Mouse (Mus musculus) embryonic facial prominence, embryonic 12.5 days (tissue): ENCODE measurements at regions not wholly inside any gene's neighbourhood (a gene's known extent, or its start where the extent isn't known, plus 50 kb on each side); places are given as distances from the start of the nearest gene placed in this dataset.

Experiments used
- ATAC-seq: fragments of 200-750 bp; cut with Nextera tagmentation; 2 replicates; pipeline ENCODE4 v1.8.0; 2017; ENCODE audit not compliant: insufficient number of reproducible peaks, insufficient read depth, low FRiP score, low TSS enrichment
- H3K27ac ChIP-seq: fragments of 300-500 bp; sonication (generic); 2 replicates; pipeline ENCODE4 v1.5.1; 2016; ENCODE audit warnings: mild to moderate bottlenecking
- H3K27me3 ChIP-seq: fragments of 300-500 bp; sonication (generic); 2 replicates; pipeline ENCODE4 v1.6.1; 2016; ENCODE audit warnings: mild to moderate bottlenecking, moderate library complexity
- H3K36me3 ChIP-seq: fragments of 300-500 bp; sonication (generic); 2 replicates; pipeline ENCODE4 v1.6.1; 2016; ENCODE audit warnings: mild to moderate bottlenecking
- H3K4me1 ChIP-seq: fragments of 300-500 bp; sonication (generic); 2 replicates; pipeline ENCODE4 v1.6.1; 2016
- H3K4me2 ChIP-seq: fragments of 300-500 bp; sonication (generic); replicated peaks from 2 replicates; pipeline ENCODE4 v1.6.1; 2016; ENCODE audit warnings: mild to moderate bottlenecking, moderate library complexity
- H3K4me3 ChIP-seq: fragments of 300-500 bp; sonication (generic); 2 replicates; pipeline ENCODE4 v1.5.1; 2016; ENCODE audit warnings: mild to moderate bottlenecking
- H3K9ac ChIP-seq: fragments of 300-500 bp; sonication (generic); 2 replicates; pipeline ENCODE4 v1.6.1; 2016; ENCODE audit warnings: mild to moderate bottlenecking, moderate library complexity
- H3K9me3 ChIP-seq: fragments of 300-500 bp; sonication (generic); 2 replicates; pipeline ENCODE4 v1.6.1; 2016; ENCODE audit warnings: mild to moderate bottlenecking, moderate library complexity
- WGBS: fragments of 180-500 bp; shearing (Covaris S2); methylation state at CpG from one replicate; pipeline ENCODE4 v1.1.7; 2016; 5-methylcytosine and 5-hydroxymethylcytosine counted together

GRCm38 (mm10) chr6:49712980-49713379, 109.5 kb upstream of the Npy start:
- Histone ChIP-seq H3K27ac (no peak overlapping the region), H3K9ac (no peak overlapping the region), H3K36me3 (no peaks in the 10 kb centered on the region), H3K27me3 (no peaks in the 10 kb centered on the region), H3K4me2 (no peak overlapping the region), H3K9me3 (no peaks in the 10 kb centered on the region), H3K4me3 (no peak overlapping the region), H3K4me1 (peaks cover 8% of the 10 kb centered on the region; the same call in 1 of the 2 replicates)
- WGBS = 89% methylated on average over 1 of the region's 1 CpGs
- ATAC-seq = no peak

- Histone ChIP-seq H3K4me3 (no peak overlapping the region), H3K4me2 (no peak overlapping the region), H3K9me3 (no peaks in the 10 kb centered on the region), H3K36me3 (no peaks in the 10 kb centered on the region), H3K27ac (no peak overlapping the region), H3K9ac (no peak overlapping the region), H3K4me1 (peaks cover 8% of the 10 kb centered on the region; the same call in 1 of the 2 replicates), H3K27me3 (no peaks in the 10 kb centered on the region)
- no peak for ATAC-seq
- 10% methylated on average over 2 of the region's 2 CpGs for WGBS
These were observed 106.0 kb upstream of the Npy start for GRCm38 (mm10) chr6:49716520-49716919.

DNA sequence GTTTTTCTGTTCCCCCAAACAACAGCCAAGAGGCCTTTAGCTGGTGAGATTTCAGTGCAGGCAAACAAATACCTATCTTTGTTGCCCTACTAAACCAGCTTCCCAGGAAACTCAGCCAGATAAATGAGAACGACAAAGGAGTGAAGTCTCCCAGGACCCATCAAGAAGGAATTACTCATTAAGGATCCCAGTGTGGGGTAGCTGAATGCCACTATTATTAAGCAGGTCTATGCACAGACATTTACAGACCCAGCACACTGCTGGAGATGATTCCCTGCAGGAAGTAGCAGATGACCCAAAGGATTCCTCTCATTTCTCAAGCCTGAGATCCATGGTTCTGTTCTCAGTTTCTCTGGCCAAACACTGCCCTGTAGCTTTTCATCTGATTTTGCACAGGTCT, 105.6 kb upstream of the Npy start:
- Histone ChIP-seq H3K27me3 (no peaks in the 10 kb centered on the region), H3K4me1 (peaks cover 8% of the 10 kb centered on the region; the same call in 1 of the 2 replicates), H3K9me3 (no peaks in the 10 kb centered on the region), H3K27ac (no peak overlapping the region), H3K4me2 (no peak overlapping the region), H3K36me3 (no peaks in the 10 kb centered on the region), H3K9ac (no peak overlapping the region), H3K4me3 (no peak overlapping the region)
- WGBS = 18% methylated on average over 1 of the region's 1 CpGs
- ATAC-seq = no peak

GRCm38 (mm10) chr6:49733191-49733590, 89.3 kb upstream of the Npy start:
- H3K9ac ChIP-seq = no peak overlapping the region
- H3K27me3 ChIP-seq = no peaks in the 10 kb centered on the region
- H3K4me2 ChIP-seq = no peak overlapping the region
- no peak overlapping the region for H3K27ac ChIP-seq
- no peak for ATAC-seq
- H3K4me3 ChIP-seq = no peak overlapping the region
- 81% methylated on average over 5 of the region's 5 CpGs for WGBS
- no peaks in the 10 kb centered on the region for H3K36me3 ChIP-seq
- no peaks in the 10 kb centered on the region for H3K9me3 ChIP-seq
- H3K4me1 ChIP-seq = no peaks in the 10 kb centered on the region

DNA sequence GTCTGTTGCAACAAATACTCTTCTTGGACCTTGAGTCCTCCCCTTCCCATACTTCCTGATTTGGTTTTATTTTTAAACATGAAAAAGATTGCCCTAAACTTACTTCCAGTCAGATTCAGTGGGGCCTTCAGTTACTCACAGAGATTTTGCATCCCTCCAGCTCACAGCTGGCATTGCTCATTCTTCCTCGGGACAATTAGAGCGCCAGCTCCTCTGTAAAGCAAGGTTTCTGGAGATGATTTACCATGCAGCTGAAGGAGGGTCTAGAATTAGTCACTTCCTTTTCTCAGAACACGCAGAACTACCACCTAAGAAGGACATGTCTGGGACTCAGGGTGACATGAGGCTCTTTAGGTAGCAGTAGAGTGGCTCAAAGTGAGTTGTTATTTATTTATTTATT, 79.4 kb upstream of the Npy start:
- WGBS = 68% methylated on average over 3 of the region's 3 CpGs
- H3K27ac ChIP-seq = no peak overlapping the region
- H3K27me3 ChIP-seq = no peaks in the 10 kb centered on the region
- H3K4me3 ChIP-seq = no peak overlapping the region
- no peaks in the 10 kb centered on the region for H3K9me3 ChIP-seq
- H3K4me2 ChIP-seq = no peak overlapping the region
- H3K4me1 ChIP-seq = no peaks in the 10 kb centered on the region
- no peak overlapping the region for H3K9ac ChIP-seq
- ATAC-seq = no peak
- H3K36me3 ChIP-seq = no peaks in the 10 kb centered on the region

- Histone ChIP-seq H3K9ac (no peak overlapping the region), H3K9me3 (no peaks in the 10 kb centered on the region), H3K27ac (no peak overlapping the region), H3K4me3 (no peak overlapping the region), H3K4me2 (no peak overlapping the region), H3K27me3 (no peaks in the 10 kb centered on the region), H3K4me1 (no peaks in the 10 kb centered on the region), H3K36me3 (no peaks in the 10 kb centered on the region)
- ATAC-seq = no peak
- WGBS = 79% methylated on average over 4 of the region's 4 CpGs
These were observed 77.2 kb upstream of the Npy start for GRCm38 (mm10) chr6:49745301-49745700.

GRCm38 (mm10) chr6:49750544-49750943, 72.0 kb upstream of the Npy start:
- Histone ChIP-seq H3K4me1 (no peaks in the 10 kb centered on the region), H3K9me3 (no peaks in the 10 kb centered on the region), H3K36me3 (no peaks in the 10 kb centered on the region), H3K4me2 (no peak overlapping the region), H3K9ac (no peak overlapping the region), H3K27me3 (no peaks in the 10 kb centered on the region), H3K4me3 (no peak overlapping the region), H3K27ac (no peak overlapping the region)
- WGBS = 67% methylated on average over 2 of the region's 2 CpGs
- ATAC-seq = no peak

GRCm38 (mm10) chr6:49759614-49760013, 62.9 kb upstream of the Npy start:
- no peak for ATAC-seq
- WGBS = 86% methylated on average over 6 of the region's 6 CpGs
- no peak overlapping the region for H3K27ac ChIP-seq
- H3K36me3 ChIP-seq = no peaks in the 10 kb centered on the region
- no peak overlapping the region for H3K9ac ChIP-seq
- no peaks in the 10 kb centered on the region for H3K4me1 ChIP-seq
- no peak overlapping the region for H3K4me3 ChIP-seq
- H3K4me2 ChIP-seq = no peak overlapping the region
- no peaks in the 10 kb centered on the region for H3K27me3 ChIP-seq
- H3K9me3 ChIP-seq = no peaks in the 10 kb centered on the region

DNA sequence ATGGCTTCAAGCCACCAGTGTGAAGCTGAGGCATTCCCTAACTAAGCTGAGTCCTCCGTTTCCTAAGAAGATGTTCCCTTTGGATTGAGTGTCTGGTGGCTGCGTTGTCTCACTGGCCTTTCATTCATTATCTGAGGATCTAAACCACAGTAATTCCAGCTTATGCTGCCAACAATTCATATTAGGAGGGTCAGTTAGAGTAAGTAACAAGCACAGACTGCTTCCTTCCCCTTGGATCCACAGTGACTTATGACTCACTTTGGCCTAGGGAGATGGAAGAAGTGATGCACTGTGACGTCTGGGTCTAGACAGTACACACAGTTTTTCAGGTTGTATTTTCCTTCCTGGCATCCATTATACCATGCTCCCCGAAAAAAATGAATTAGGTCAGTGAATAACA, 57.8 kb upstream of the Npy start:
- 85% methylated on average over 4 of the region's 4 CpGs for WGBS
- no peaks in the 10 kb centered on the region for H3K36me3 ChIP-seq
- no peaks in the 10 kb centered on the region for H3K4me1 ChIP-seq
- no peaks in the 10 kb centered on the region for H3K9me3 ChIP-seq
- no peak overlapping the region for H3K4me2 ChIP-seq
- no peaks in the 10 kb centered on the region for H3K27me3 ChIP-seq
- no peak overlapping the region for H3K27ac ChIP-seq
- no peak overlapping the region for H3K4me3 ChIP-seq
- no peak overlapping the region for H3K9ac ChIP-seq
- ATAC-seq = no peak

DNA sequence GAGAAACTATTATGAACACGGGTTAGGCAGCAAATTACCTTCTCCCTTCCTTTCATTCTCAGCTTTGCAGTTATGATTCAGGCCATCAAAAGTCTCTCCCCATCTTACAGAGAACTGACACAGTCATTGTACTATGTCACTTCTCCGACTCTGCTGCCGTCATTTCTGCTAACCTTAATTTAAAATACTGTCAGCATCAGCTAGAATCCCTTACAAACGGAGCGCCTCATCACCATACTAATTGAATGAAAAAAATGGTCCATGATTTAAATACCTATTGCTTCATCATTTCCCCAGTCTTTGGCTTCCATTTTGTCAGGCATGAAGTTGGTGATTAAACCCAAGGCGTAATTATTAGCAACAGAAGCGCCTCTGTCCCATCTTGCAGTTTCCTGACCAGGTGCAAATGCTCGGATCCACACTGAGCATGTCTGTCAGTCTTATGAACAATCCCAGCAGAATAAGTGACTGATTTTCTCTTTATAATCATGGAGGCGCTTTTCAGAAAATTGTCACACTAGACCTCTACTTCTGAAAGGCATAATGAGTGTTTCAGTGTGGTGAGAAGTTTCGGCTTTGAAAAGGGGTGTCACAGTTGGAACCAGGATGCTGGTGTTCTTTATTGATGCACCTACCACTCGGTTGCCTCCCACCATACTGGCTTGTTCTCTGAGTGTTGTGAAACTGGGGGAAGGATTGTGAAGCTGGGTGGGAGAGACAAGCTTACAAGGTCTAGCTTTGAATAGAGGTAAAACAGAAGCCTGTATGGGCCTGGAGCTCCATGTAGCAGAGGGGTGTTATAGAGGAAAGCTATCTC, 52.4 kb upstream of the Npy start:
- Histone ChIP-seq H3K9ac (no peak overlapping the region), H3K4me3 (no peak overlapping the region), H3K27ac (no peak overlapping the region), H3K27me3 (no peaks in the 10 kb centered on the region), H3K9me3 (no peaks in the 10 kb centered on the region), H3K4me2 (no peak overlapping the region), H3K4me1 (no peaks in the 10 kb centered on the region), H3K36me3 (no peaks in the 10 kb centered on the region)
- ATAC-seq = no peak
- WGBS = 86% methylated on average over 11 of the region's 11 CpGs
